11 mouse cellular contexts compared by ENCODE assay signal in genomic region chr13:83458729-83459128, GRCm38 (mm10). TPM values are rescaled to one million over a fixed set of nuclear protein-coding genes. Genes with fewer than 3 reads are reported as not detected.
DNase-seq lines count a peak whose midpoint lies in the region; ATAC-seq and TF ChIP-seq lines count a peak whose summit lies in the region.
"Had no signal": no experiment of that assay in that cellular context is flagged by ENCODE, and none has a peak within 500 bp of the region (broad histone marks: within the 10 kb centered on the region; RNA-seq: fewer than 3 reads in every experiment).

No protein-coding gene starts in this region.

- no peaks in the 10 kb centered on the region for H3K9me3 ChIP-seq in lung, embryonic 15.5 days
- H3K9me3 ChIP-seq in lung, postnatal 0 days (ENCODE audit: low read length), result no peaks in the 10 kb centered on the region
- H3K9me3 ChIP-seq: heart, embryonic 12.5 days; liver, embryonic 15.5 days had no signal

- H3K36me3 ChIP-seq in lung, embryonic 15.5 days, result no peaks in the 10 kb centered on the region
- no peaks in the 10 kb centered on the region for H3K36me3 ChIP-seq in lung, postnatal 0 days (ENCODE audit: insufficient read depth, low read length)
- H3K36me3 ChIP-seq: heart, embryonic 12.5 days; liver, embryonic 15.5 days had no signal

- ATAC-seq in lung, embryonic 15.5 days (ENCODE audit: borderline replicate concordance, extremely low read depth, low FRiP score, low TSS enrichment), result peak; percentile 72; the same call in 1 of the 2 replicates
- peak; percentile 32; the same call in 1 of the 2 replicates for ATAC-seq in common myeloid progenitor, adult 5-6 weeks (replicated peaks; ENCODE audit: low read depth, poor library complexity, severe bottlenecking)
- 0 out of 2 replicates have a peak, but pooled peaks have one; percentile 40 for ATAC-seq in erythroid progenitor cell, adult 5-6 weeks (replicated peaks; ENCODE audit: low FRiP score, poor library complexity, severe bottlenecking)
- ATAC-seq in lung, postnatal 0 days, result no peak
- ATAC-seq: intestine, embryonic 16.5 days had no signal

- no peaks in the 10 kb centered on the region for H3K27me3 ChIP-seq in lung, embryonic 15.5 days
- no peaks in the 10 kb centered on the region for H3K27me3 ChIP-seq in lung, postnatal 0 days (replicated peaks; ENCODE audit: insufficient read depth, low read length)
- H3K27me3 ChIP-seq: heart, embryonic 12.5 days; liver, embryonic 15.5 days had no signal

- no peak for DNase-seq in lung, postnatal 25 days (ENCODE audit: low spot score)
- peak; percentile 12 for DNase-seq in lung, postnatal 0 days (ENCODE audit: low spot score)
- no peak for DNase-seq in MN1 (ENCODE audit: low spot score)
- no peak for DNase-seq in adrenal gland, postnatal 10 days
- DNase-seq: cerebellum, adult 18-20 months had no signal

- no peak overlapping the region for H3K9ac ChIP-seq in lung, embryonic 15.5 days
- H3K9ac ChIP-seq in lung, postnatal 0 days (replicated peaks; ENCODE audit: low read depth), result no peak overlapping the region
- H3K9ac ChIP-seq: heart, embryonic 12.5 days; liver, embryonic 15.5 days had no signal

- H3K27ac ChIP-seq in lung, embryonic 15.5 days, result no peak overlapping the region
- H3K27ac ChIP-seq in lung, postnatal 0 days (ENCODE audit: low read length), result no peak overlapping the region
- H3K27ac ChIP-seq: liver, embryonic 15.5 days had no signal

- no peak for TF ChIP-seq EP300 in lung, postnatal 0 days (IDR thresholded peaks at IDR 0.05)

- TF ChIP-seq CTCF in lung, postnatal 0 days (IDR thresholded peaks at IDR 0.05), result no peak

- H3K4me1 ChIP-seq in lung, embryonic 15.5 days, result peaks cover 9% of the 10 kb centered on the region; the same call in 1 of the 2 replicates
- no peaks in the 10 kb centered on the region for H3K4me1 ChIP-seq in lung, postnatal 0 days (ENCODE audit: insufficient read depth, low read depth, low read length)
- H3K4me1 ChIP-seq: heart, embryonic 12.5 days; liver, embryonic 15.5 days had no signal

- H3K4me2 ChIP-seq in lung, embryonic 15.5 days, result no peak overlapping the region
- no peak overlapping the region for H3K4me2 ChIP-seq in lung, postnatal 0 days (replicated peaks; ENCODE audit: low read depth, low read length)
- H3K4me2 ChIP-seq: heart, embryonic 12.5 days; liver, embryonic 15.5 days had no signal

- H3K4me3 ChIP-seq in lung, embryonic 15.5 days, result no peak overlapping the region
- H3K4me3 ChIP-seq in lung, postnatal 0 days (ENCODE audit: low read depth, low read length), result no peak overlapping the region
- H3K4me3 ChIP-seq: heart, embryonic 12.5 days; liver, embryonic 15.5 days had no signal

RNA-seq across cellular contexts. Expression of gene Mef2c, which starts 45.1 kb away (rescaled TPM):
- polyA plus RNA-seq in lung, embryonic 15.5 days (2015; fragmentation: Nextera tagmentation; extraction: Ambion mirVana), result 55.9 and 57.8 TPM in 2 replicates
- 339 and 380 TPM in 2 replicates for total RNA-seq in common myeloid progenitor, adult 5-6 weeks (2017)
- total RNA-seq in erythroid progenitor cell, adult 5-6 weeks (2015; ENCODE audit: low replicate concordance), result 14.7 and 15.1 TPM in 2 replicates
- 5.9 and 9.8 TPM in 2 replicates for total RNA-seq in erythroid progenitor cell, adult 5-6 weeks (2017; ENCODE audit: low replicate concordance)
- 35.3 and 45.9 TPM in 2 replicates for polyA plus RNA-seq in lung, postnatal 0 days (2015; fragmentation: Nextera tagmentation; extraction: Ambion mirVana)
- 10 to 100 TPM; 42.9 to 86.6 TPM for total RNA-seq in adrenal gland, postnatal 10 days (2021)
